Mouse (Mus musculus) ES-E14 (cell line): Measurements from ENCODE around the gene H1f0.

Experiments used
- CHD2 ChIP-seq: IDR thresholded peaks from 2 replicates; pipeline ENCODE4 v1.6.1; 2014; ENCODE audit warnings: mild to moderate bottlenecking, low read depth, low read length, inconsistent platforms
- HCFC1 ChIP-seq: IDR thresholded peaks from 2 replicates; pipeline ENCODE4 v1.6.1; 2012; ENCODE audit warnings: low read length, inconsistent platforms, borderline replicate concordance; ENCODE audit not compliant: insufficient read depth
- MAFK ChIP-seq: IDR thresholded peaks from 2 replicates; pipeline ENCODE4 v1.6.1; 2014; ENCODE audit warnings: mild to moderate bottlenecking, low read depth, low read length, inconsistent platforms; ENCODE audit not compliant: insufficient read depth
- ZC3H11A ChIP-seq: IDR thresholded peaks from 2 replicates; pipeline ENCODE4 v1.6.1; 2012; ENCODE audit warnings: low read depth, mild to moderate bottlenecking, inconsistent platforms, low read length, borderline replicate concordance
- ZNF384 ChIP-seq: IDR thresholded peaks from 2 replicates; pipeline ENCODE4 v1.6.1; 2012; ENCODE audit warnings: low read depth, low read length, inconsistent platforms

GRCm38 (mm10) chr15:79018886-79019285 lies 9.4 kb upstream of the H1f0 start:
- TF ChIP-seq ZNF384 (no peak), HCFC1 (no peak), ZC3H11A (no peak), MAFK (no peak), CHD2 (no peak)
